ENCODE assay signal across 18 mouse cellular contexts in genomic region chr17:44148109-44148846, GRCm38 (mm10).
"Had no signal": no experiment of that assay in that cellular context is flagged by ENCODE, and none has a peak within 500 bp of the region (broad histone marks: within the 10 kb centered on the region; RNA-seq: fewer than 3 reads in every experiment).

No protein-coding gene starts in this region.

- DNase-seq: liver, embryonic 13.5 days; lung, adult 18-20 months; lung, embryonic 14.5 days; lung, postnatal 10 days; lung, postnatal 4 days; midbrain, embryonic 14.5 days; retina, postnatal 1 day; right cerebral cortex, adult 18-20 months; right cerebral cortex, postnatal 25 days; right cerebral cortex, postnatal 4 days; thymus, adult 18-20 months; thymus, postnatal 25 days; thymus, postnatal 4 days had no signal

- H3K4me2 ChIP-seq: liver, embryonic 13.5 days; liver, embryonic 15.5 days; lung, embryonic 14.5 days; midbrain, embryonic 12.5 days; neural tube, embryonic 12.5 days had no signal

- H3K36me3 ChIP-seq: liver, embryonic 13.5 days; liver, embryonic 15.5 days; midbrain, embryonic 10.5 days; midbrain, embryonic 12.5 days; neural tube, embryonic 12.5 days had no signal

- H3K4me1 ChIP-seq: liver, embryonic 13.5 days; liver, embryonic 15.5 days; midbrain, embryonic 10.5 days; midbrain, embryonic 12.5 days; neural tube, embryonic 12.5 days had no signal

- H3K9ac ChIP-seq: liver, embryonic 13.5 days; liver, embryonic 15.5 days; lung, embryonic 14.5 days; midbrain, embryonic 12.5 days; neural tube, embryonic 12.5 days had no signal

- H3K4me3 ChIP-seq: liver, embryonic 13.5 days; liver, embryonic 15.5 days; midbrain, embryonic 10.5 days; midbrain, embryonic 12.5 days; neural tube, embryonic 12.5 days had no signal

- H3K27me3 ChIP-seq: liver, embryonic 13.5 days; liver, embryonic 15.5 days; midbrain, embryonic 12.5 days; neural tube, embryonic 12.5 days had no signal

- ATAC-seq: midbrain, embryonic 16.5 days had no signal

- H3K27ac ChIP-seq: liver, embryonic 13.5 days; liver, embryonic 15.5 days; midbrain, embryonic 10.5 days; midbrain, embryonic 12.5 days; neural tube, embryonic 12.5 days had no signal

- H3K9me3 ChIP-seq: liver, embryonic 13.5 days; liver, embryonic 15.5 days; midbrain, embryonic 10.5 days; midbrain, embryonic 12.5 days; neural tube, embryonic 12.5 days had no signal
